Comparison of ENCODE assay signal across 20 mouse cellular contexts in genomic region chr9:62018229-62019093, GRCm38 (mm10). TPM values are rescaled to one million over a fixed set of nuclear protein-coding genes. Genes with fewer than 3 reads are reported as not detected.
DNase-seq lines count a peak whose midpoint lies in the region; ATAC-seq and TF ChIP-seq lines count a peak whose summit lies in the region.
"Had no signal": no experiment of that assay in that cellular context is flagged by ENCODE, and none has a peak within 500 bp of the region (broad histone marks: within the 10 kb centered on the region; RNA-seq: fewer than 3 reads in every experiment).

No protein-coding gene starts in this region.

- no peak for TF ChIP-seq POLR2A in kidney, adult 2 months (IDR thresholded peaks at IDR 0.05; ENCODE audit: low read depth, low read length)

- H3K27me3 ChIP-seq in embryonic facial prominence, embryonic 14.5 days (replicated peaks; ENCODE audit: control insufficient read depth, insufficient read depth, low read length): no peaks in the 10 kb centered on the region
- peaks cover 11% of the 10 kb centered on the region for H3K27me3 ChIP-seq in embryonic facial prominence, embryonic 10.5 days (replicated peaks; ENCODE audit: low read depth, poor library complexity, severe bottlenecking)
- no peaks in the 10 kb centered on the region for H3K27me3 ChIP-seq in kidney, adult 2 months (replicated peaks; ENCODE audit: control insufficient read depth, insufficient read depth, low read length)
- H3K27me3 ChIP-seq: embryonic facial prominence, embryonic 13.5 days; neural tube, embryonic 13.5 days had no signal

- H3K9ac ChIP-seq in embryonic facial prominence, embryonic 14.5 days (ENCODE audit: low read depth, low read length): no peak overlapping the region
- H3K9ac ChIP-seq: embryonic facial prominence, embryonic 13.5 days; liver, postnatal 0 days; neural tube, embryonic 13.5 days had no signal

- TF ChIP-seq CTCF in kidney, adult 2 months (conservative IDR thresholded peaks at IDR 0.05; ENCODE audit: insufficient read depth, insufficient read length, low read depth, low read length): no peak

- ATAC-seq in embryonic facial prominence, embryonic 14.5 days (ENCODE audit: low read depth): no peak
- ATAC-seq: hindbrain, embryonic 16.5 days; liver, postnatal 0 days had no signal

- peak; percentile 16 for DNase-seq in embryonic facial prominence, embryonic 14.5 days (ENCODE audit: low spot score)
- no peak for DNase-seq in embryonic facial prominence, embryonic 10.5 days (ENCODE audit: low spot score)
- peak; percentile 88 for DNase-seq in kidney, adult 2 months
- DNase-seq in kidney, postnatal 25 days: peak; percentile 86 to 89
- peak; percentile 79 to 82 for DNase-seq in urinary bladder, adult 18-20 months (ENCODE audit: low spot score in 2 of 2)
- DNase-seq in left cerebral cortex, postnatal 10 days (ENCODE audit: extremely low spot score in 1 of 2, low spot score in 2 of 2): no peak
- no peak for DNase-seq in cerebellum, postnatal 25 days
- no peak for DNase-seq in heart, adult 18-20 months
- DNase-seq: B cell, adult 2 months; gastrocnemius, postnatal 36 days; liver, postnatal 0 days; retina, postnatal 1 day; thymus, postnatal 4 days had no signal

- H3K27ac ChIP-seq in embryonic facial prominence, embryonic 14.5 days (replicated peaks; ENCODE audit: low read depth, low read length): no peak overlapping the region
- no peak overlapping the region for H3K27ac ChIP-seq in embryonic facial prominence, embryonic 10.5 days (replicated peaks)
- H3K27ac ChIP-seq in kidney, adult 2 months (ENCODE audit: insufficient read depth, low read depth, low read length): peak overlapping the region; percentile 84
- H3K27ac ChIP-seq: embryonic facial prominence, embryonic 13.5 days; forebrain, embryonic 10.5 days; left cerebral cortex, adult 2 months; neural tube, embryonic 13.5 days had no signal

- H3K4me1 ChIP-seq in embryonic facial prominence, embryonic 14.5 days (ENCODE audit: control insufficient read depth, insufficient read depth, low read length): no peaks in the 10 kb centered on the region
- H3K4me1 ChIP-seq in embryonic facial prominence, embryonic 10.5 days: peaks cover 12% of the 10 kb centered on the region
- peaks cover 49% of the 10 kb centered on the region for H3K4me1 ChIP-seq in kidney, adult 2 months (ENCODE audit: control insufficient read depth, insufficient read depth, low read length)

- no peaks in the 10 kb centered on the region for H3K36me3 ChIP-seq in embryonic facial prominence, embryonic 14.5 days (ENCODE audit: control insufficient read depth, insufficient read depth, low read length)
- no peaks in the 10 kb centered on the region for H3K36me3 ChIP-seq in embryonic facial prominence, embryonic 10.5 days (replicated peaks)
- H3K36me3 ChIP-seq in kidney, adult 2 months (ENCODE audit: control insufficient read depth, insufficient read depth, low read length): no peaks in the 10 kb centered on the region
- H3K36me3 ChIP-seq: embryonic facial prominence, embryonic 13.5 days; forebrain, embryonic 10.5 days; neural tube, embryonic 13.5 days had no signal

- intact Hi-C loops in left cerebral cortex, postnatal 10 days (cut with DNase I): no loop called here

- no peak overlapping the region for H3K4me2 ChIP-seq in embryonic facial prominence, embryonic 14.5 days (ENCODE audit: low read depth, low read length)
- H3K4me2 ChIP-seq: embryonic facial prominence, embryonic 13.5 days; heart, embryonic 11.5 days; neural tube, embryonic 13.5 days had no signal

- no peaks in the 10 kb centered on the region for H3K9me3 ChIP-seq in embryonic facial prominence, embryonic 14.5 days (ENCODE audit: control insufficient read depth, low read length)
- H3K9me3 ChIP-seq in embryonic facial prominence, embryonic 10.5 days: no peaks in the 10 kb centered on the region
- H3K9me3 ChIP-seq: embryonic facial prominence, embryonic 13.5 days; forebrain, embryonic 10.5 days; neural tube, embryonic 13.5 days had no signal

- no peak overlapping the region for H3K4me3 ChIP-seq in embryonic facial prominence, embryonic 14.5 days (ENCODE audit: low read depth, low read length)
- no peak overlapping the region for H3K4me3 ChIP-seq in embryonic facial prominence, embryonic 10.5 days
- no peak overlapping the region for H3K4me3 ChIP-seq in kidney, adult 2 months (ENCODE audit: insufficient read depth, low read depth, low read length)
- H3K4me3 ChIP-seq: embryonic facial prominence, embryonic 13.5 days; forebrain, embryonic 10.5 days; left cerebral cortex, adult 2 months; neural tube, embryonic 13.5 days had no signal

- WGBS in embryonic facial prominence, embryonic 14.5 days: 73% methylated on average over 14 of the region's 14 CpGs
- 85% methylated on average over 14 of the region's 14 CpGs for WGBS in embryonic facial prominence, embryonic 10.5 days
- 31% methylated on average over 14 of the region's 14 CpGs for WGBS in kidney, adult 2 months

RNA-seq across cellular contexts. Expression of gene Paqr5, which starts 8.2 kb away (rescaled TPM):
- polyA plus RNA-seq in embryonic facial prominence, embryonic 14.5 days (2014; fragmentation: Nextera tagmentation; extraction: Ambion mirVana): 7.3 and 7.4 TPM in 2 replicates
- polyA plus RNA-seq in embryonic facial prominence, embryonic 10.5 days (2016; fragmentation: Nextera tagmentation; extraction: Ambion mirVana): 1.2 TPM in 2 replicates
- 315 and 347 TPM in 2 replicates for polyA plus RNA-seq in kidney, adult 2 months (2012; rRNA removed)
- total RNA-seq in left cerebral cortex, postnatal 10 days (2021): 1 to 10 TPM in 1 of 2 experiments, under 1 TPM in 1; 0.51 to 1.8 TPM
- total RNA-seq in heart, adult 18-20 months (2021): under 1 TPM in 1 of 2 experiments, not detected in 1; 0.18 TPM
- total RNA-seq: gastrocnemius, postnatal 36 days; heart, postnatal 25 days had no signal

Comparison
In these comparisons a context has a peak if more than half of its experiments do, and no peak if none do; other contexts are left out.
1. DNase-seq: peak in embryonic facial prominence, embryonic 14.5 days (single experiment), kidney, adult 2 months (single experiment), kidney, postnatal 25 days (2 of 2) and urinary bladder, adult 18-20 months (2 of 2); none in embryonic facial prominence, embryonic 10.5 days (single experiment), left cerebral cortex, postnatal 10 days (0 of 2), cerebellum, postnatal 25 days (0 of 2) and heart, adult 18-20 months (0 of 2).
2. RNA of gene Paqr5, which starts 8.2 kb away (polyA plus RNA-seq): 315 to 347 TPM in kidney, adult 2 months; 7.3 to 7.4 TPM in embryonic facial prominence, embryonic 14.5 days and 1.2 TPM in embryonic facial prominence, embryonic 10.5 days; every median in the first group is over 10 times any median in the second.